Mouse (Mus musculus) megakaryocyte, embryonic 14.5 days (primary cell): ENCODE data around the gene Tmem208.

Source experiments
- FLI1 ChIP-seq: IDR thresholded peaks from 2 replicates; pipeline ENCODE4 v1.6.1; 2012; ENCODE audit warnings: low read length, inconsistent platforms, mixed read lengths
- GATA1 ChIP-seq: IDR thresholded peaks from 3 replicates; pipeline ENCODE4 v1.6.1; 2012; ENCODE audit warnings: mixed read lengths, low read length, inconsistent platforms, borderline replicate concordance

GRCm38 (mm10) chr8:105348450-105349095 is 22.4 kb downstream of the Tmem208 start, which contains the start of gene Slc9a5:
- TF ChIP-seq GATA1, result no peak
- no peak for TF ChIP-seq FLI1
